Mouse (Mus musculus) ovary, adult 18-20 months (tissue): ENCODE measurements at regions not wholly inside any gene's neighbourhood (a gene's known extent, or its start where the extent isn't known, plus 50 kb on each side); places are given as distances from the start of the nearest gene placed in this dataset.

Experiments used
- DNase-seq: peaks from one replicate; pipeline ENCODE4 v3.0.0; 2022; ENCODE audit warnings: low spot score, mixed read lengths

DNA sequence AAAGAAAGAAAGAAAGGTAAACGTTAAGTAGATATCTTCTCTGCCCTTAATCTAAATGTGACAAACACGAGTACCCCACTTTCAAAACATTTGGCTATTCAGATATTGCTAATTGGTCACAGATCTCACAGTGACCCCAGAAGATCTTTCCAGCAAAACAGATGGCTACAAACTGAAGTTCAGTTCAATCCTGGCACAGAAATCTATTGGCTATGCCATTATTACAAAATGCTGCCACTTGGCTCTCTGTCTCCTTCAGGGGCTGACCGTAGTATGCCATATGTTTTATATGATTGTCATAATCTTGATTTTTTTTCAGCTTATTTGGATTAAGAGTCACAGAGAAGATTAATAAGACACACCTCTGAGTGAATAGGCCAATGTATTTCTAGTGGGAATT, 873.2 kb downstream of the Slc22a22 start:
- DNase-seq, result no peak

DNA sequence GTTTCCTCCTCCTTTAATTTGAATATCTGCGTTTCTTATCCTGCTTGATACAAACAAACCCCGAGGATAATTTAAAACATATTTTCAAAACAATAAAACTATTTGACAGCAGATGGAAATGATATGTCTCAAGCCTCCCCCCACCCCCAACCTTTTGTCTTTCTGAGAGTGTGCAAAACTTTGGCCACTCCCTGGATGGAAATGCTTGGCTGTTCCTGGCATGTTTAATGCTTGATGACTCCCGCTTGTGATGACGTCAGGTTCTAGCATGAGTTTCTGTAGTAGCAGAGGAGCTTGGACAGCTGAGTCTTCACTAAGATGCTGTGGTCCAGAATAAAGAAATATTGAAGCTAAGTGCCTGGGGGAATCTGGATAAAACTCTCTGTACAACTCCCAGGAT, 884.8 kb downstream of the Slc22a22 start:
- no peak for DNase-seq

DNA sequence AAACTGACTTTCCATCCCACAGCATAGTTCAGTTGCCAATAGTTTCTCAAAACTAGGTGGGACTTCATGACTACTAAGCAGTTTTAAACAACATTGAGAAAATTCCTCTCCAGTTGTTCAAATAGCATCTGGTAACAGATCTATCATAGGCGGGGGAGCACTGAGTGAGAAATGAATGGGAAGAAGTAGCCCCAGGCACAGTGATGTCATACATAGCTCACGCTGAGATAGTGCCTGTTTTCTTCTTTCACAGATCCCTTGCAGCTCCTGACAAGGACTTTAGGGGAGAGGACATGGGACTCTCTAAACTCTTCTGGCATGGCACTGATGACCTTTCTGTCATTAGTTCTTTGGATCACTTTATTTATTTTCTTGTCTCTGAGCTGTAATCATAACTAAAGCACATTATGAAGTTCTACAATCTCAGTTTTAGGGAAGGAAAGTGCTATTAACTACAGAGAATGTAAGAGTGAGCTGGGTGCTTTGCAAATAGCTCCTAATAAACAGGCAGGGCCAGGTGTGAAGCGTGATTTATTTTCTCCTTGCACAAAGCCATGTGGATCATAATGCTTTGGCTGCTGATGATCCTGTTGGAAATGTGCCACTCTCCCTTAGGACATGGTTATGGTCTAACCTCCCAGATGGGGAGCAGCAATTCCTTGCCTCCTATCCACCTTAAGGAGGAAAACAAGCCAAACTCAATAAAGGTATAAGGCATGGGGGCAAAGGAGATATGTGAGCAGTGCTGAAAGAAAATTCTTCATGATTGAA, 896.5 kb downstream of the Slc22a22 start:
- no peak for DNase-seq

DNA sequence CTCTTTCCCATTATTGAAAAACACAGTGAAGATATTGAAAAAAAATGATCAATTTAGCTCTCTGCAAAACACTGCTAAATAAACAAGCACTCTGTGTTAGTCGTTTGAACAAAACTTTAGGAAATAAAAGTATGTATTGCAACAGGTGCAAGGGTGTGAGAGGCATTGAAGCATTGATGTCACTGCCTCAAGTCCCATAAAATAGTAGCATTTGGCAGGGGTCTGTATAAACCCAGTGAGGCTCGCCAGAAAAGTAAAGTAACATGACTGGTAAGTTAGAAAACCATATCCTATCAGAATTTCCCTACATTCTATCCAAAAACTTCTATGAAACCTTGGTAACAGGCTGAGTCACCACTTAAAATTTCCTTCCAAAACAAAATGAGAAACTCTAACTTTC, 914.2 kb downstream of the Slc22a22 start:
- DNase-seq, result no peak

DNA sequence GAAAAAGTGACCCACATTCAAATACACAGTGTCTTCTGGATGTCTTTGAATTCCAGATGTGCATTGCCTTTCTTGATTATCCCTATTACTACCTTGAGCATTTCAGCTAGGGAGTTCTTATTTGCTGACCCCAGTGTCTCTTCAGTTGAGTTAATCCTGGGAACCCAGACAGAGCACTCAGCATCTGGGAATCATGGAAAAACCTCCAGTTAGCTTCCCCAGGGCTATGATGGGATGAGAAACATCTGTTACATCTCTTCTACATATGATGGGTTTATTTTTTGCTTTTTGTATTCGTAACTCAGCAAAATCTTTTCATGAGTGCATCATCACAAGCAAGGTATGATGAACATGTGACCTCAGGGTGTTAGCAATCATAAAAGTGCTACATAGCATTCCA, 914.6 kb downstream of the Slc22a22 start:
- DNase-seq, result no peak

DNA sequence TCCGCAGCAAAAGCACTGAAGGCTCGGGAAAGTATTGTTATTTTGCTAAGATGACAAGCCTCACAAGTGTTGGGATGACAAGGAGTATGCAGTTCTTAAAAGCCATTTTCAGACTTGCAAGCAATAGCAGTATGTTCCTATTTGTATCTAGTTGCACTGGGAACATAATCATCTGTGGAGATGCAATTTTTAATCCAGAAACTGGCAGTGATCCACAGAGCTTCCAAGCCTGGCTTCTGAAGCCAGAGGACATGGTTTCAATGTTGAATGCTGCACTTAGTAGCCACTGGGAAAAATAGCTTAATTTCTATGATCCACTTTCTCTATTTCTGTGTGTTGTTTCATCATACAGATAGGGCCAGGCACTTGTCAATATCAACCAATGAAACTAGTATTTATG, 915.3 kb downstream of the Slc22a22 start:
- DNase-seq, result no peak

DNA sequence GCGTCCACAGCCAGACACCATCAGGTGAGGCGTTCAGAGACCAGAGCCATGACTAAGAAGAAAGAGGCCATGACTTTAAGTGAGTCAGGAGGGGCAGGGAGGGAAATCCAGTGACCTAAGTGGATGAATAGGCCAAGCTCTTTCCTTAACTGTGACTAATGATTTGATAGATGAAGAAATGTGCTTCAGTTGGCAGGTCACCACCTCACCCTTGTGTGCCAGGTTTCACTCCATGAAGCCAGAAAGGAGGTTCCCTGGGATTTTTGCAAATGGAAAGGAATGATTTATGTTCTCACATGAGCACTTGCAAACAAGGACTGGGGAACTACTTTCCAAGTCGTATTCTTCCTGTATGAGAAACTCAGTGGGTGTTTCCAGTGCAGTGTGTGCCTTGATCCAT, 923.0 kb downstream of the Slc22a22 start:
- DNase-seq, result peak; percentile 4

DNA sequence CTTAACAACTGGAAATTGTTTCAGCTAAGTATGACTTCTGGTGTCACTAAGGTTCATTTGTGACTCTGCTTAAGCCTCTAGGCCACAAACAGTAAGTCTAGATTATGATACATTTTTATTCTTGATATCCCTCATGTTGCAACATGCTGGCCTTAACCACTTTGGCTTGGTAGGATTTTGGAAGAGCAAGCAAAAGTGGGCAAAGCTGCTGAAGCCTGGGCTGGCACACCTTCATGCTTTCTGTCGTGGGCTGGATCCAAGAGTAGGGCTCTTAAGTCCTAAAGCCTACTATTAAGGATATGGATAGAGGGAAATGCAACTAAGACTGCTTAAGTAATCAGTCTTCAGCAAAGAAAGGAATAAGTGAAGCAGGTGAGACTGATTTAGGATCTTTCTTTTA, 923.6 kb downstream of the Slc22a22 start:
- no peak for DNase-seq

DNA sequence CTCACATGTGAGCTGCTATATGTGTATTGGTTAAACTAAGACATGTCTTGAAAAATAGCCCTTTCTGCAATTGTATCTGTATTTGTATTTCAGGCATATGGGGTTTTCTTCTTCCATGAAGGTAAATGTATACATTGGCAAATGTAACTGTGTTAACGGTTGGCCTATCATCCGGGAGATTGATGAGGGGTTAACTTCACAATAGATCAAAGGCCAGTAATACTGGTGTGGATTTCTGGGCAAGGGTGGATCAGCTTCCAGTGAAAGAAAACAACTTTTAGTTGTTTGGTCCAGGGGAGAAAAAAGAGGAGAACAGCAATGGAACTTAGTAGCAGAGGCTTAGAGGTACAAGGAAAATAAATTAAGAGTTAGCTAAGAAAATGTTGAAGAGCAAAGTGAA, 945.9 kb downstream of the Slc22a22 start:
- no peak for DNase-seq

DNA sequence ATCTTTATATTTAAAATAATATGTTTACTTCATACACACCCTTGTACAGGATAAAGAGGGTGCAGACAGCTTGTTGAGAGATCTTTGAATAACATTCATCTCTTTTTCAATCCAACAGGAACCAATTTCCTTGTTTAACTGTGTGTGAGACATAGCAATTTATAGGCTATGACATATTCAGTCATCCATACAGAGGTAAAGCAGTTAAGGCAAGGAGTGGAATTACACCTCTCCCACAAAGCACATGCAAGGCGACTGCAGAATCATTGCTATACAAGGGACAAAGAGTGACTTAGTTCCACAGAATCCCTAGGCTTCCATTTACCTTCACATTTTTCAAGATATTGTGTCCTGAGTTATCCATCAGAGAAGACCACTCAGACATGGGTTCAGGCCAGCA, 959.0 kb downstream of the Slc22a22 start:
- DNase-seq, result no peak

DNA sequence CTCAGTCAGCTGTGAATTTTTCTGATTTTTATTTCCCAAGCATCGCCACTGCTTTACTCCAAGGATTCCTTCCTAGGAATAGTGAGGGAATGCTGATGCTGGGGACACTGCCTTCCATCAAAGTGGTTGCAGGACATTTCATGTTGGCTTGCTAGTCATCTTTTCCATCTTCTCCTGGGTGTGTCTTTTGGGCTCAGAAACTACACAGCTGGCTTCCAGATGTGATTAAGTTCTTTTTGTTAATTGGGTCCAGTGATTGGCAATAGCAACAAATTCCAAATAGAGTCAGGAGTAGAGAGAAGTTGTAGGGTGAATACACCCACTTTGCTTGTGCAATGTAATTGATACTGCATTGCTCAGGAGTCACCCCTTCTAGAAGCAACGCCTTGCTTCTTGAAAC, 961.3 kb downstream of the Slc22a22 start:
- no peak for DNase-seq

DNA sequence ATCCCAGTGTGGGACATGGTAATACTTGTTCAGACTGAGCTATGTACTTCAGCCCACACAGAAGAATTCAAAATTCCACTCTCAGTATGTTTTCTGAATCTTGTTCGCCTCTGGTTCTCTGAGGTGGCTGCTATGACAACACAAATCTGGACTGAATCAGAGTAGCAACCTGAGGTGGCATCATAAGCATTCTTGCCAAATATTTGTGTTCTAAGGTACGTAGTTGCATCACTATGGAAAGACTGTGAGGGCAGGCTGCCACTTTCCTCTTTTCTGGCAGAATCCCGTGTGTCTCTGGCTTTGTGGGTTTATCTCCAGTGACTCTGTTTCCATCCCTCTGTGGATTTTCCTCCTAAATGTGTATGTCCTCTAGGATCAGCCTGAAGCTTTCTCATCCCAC, 978.7 kb downstream of the Slc22a22 start:
- no peak for DNase-seq

DNA sequence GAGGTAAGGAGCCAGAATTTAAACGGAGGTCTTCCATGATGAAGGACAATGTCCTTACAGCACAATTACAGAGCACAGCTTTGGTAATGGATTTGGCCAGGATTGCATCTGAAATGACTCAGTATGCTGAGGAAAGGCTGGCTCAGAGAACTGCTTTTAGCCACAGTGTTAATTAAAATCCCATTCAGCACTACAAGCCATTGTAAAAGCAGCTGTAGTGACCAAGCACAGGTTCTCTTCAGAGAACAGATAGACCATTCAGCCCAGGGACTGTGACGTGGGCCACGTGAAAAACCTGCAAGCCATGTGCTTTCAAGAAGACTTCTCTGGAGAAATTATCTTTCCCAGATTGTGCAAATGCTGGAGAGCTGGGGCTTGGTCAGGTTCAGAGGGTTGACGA, 979.7 kb downstream of the Slc22a22 start:
- no peak for DNase-seq

DNA sequence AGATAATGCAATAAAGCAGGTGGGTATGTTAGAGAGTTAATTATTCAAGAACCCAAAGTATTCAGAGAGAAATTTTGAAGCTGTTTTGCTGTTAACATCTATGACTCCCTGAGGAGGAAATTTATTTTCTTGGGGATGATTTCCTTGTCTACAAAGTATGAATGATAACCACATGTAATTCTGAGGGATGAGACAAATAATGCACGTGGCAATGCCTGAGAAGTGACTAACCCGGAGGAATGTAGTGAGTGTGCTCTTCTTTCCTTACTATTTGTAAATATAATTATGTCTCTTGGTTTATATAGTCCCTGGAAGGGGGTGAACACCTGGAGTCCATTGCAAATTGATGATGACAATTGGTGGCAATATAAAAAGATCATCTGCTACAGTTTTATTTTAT, 981.1 kb downstream of the Slc22a22 start:
- no peak for DNase-seq

DNA sequence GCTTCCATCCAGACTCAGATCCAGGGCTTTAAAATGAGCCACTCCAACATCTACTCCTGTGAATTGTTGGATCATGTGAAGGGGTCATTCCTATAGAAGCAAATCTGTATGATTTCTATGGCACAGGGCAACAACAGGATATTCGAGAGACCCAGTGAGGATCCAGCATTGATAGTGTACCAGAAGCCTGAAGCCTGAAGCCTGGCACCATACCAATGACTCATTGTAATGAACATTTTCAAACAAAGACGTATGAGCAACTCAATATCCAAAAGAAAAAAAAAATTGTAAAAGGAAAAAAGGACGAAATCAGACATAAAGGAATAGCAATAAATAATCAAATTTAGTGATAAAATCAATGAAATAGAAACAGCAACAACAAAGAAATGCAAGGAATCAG, 991.5 kb downstream of the Slc22a22 start:
- no peak for DNase-seq

DNA sequence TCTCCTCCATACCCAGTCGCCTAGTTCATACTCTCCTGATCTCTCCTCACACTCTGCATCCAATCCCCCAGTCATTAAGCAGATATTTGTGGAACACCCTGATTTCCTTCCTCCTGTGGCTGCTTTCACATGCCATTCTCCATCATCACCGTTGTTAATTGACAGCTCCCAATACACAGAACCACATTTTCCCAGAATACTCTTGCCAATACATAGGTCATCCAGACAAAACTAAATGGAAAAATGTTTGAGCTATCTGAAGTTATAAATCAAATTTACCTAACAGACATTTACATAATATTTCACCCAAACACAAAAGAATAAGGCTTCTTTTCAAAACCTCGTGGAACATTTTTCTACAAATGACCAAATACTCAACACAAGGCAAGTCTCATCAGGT, 992.7 kb downstream of the Slc22a22 start:
- no peak for DNase-seq

DNA sequence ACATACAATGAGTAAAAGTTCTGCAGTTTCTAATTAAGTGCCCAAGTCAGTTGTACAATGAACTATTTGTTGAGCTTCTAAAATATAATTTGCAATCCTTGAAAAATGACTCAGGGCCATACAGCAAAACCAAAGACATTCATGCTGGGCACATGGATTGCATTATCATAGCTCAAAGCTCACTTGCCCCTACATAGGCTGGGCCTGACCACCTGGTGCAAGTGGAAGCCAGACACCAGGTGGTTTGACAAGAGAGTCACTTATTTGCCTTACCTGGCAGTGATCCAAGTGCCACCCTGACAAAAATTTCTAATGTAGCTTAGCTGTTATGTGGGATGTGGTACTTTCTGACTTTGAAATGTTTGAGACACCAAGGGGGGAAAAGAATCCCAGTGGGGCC, 997.7 kb downstream of the Slc22a22 start:
- DNase-seq, result no peak

DNA sequence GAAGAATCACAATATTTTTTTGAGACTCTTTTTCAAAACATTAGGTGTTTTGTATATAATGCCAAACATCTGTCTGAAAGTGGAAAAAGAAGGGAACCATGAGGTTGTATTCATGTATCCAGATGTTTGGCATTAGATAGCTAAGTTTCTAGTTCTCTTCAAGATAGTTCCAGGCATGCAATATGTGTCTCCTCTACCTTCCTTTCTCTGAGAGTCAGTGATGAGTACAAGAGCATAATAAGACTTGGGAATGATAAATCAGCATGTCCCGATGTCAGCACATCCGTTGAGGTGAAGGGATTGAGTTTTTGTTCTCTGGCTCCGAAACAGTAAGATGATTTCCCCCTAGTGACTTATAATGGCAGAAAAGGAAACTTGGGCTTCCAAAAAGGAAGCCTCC, 998.4 kb downstream of the Slc22a22 start:
- no peak for DNase-seq

DNA sequence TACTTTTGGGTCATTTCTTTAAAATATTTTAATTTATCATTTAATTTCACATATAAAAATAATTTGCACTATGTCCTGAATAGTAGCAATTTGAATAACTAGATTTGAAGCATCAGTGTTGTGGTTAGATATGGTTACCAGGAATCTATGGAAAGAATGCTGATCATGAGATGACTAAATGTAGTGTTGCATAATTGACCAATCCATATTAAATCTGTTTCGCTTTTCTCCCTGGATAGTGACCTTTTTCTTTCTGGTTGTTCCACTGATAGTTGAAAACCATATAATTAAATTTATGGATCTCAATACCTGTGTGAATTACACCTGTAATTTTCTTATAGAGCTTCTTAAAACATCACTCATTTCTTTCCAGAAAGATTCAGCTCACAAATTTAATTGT, 1003.7 kb downstream of the Slc22a22 start:
- no peak for DNase-seq

DNA sequence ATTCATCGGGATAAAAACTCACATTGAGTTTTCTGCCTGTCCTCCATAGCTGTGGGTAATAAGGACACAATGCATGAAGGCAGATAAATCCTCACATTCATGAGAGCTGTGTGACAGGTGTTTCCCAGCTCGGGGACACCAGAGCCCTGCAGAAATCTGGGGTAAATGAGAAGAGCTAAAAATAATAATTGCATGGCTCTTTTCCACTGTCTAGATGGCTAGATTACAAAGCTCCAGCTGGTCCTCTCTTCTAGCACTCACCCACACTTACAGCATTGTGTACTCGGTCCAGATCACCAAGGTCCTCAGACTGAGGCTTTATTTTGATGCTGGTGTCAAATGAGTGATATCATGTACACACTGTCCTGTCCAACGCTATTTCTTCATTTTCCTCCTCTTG, 1025.5 kb downstream of the Slc22a22 start:
- no peak for DNase-seq

DNA sequence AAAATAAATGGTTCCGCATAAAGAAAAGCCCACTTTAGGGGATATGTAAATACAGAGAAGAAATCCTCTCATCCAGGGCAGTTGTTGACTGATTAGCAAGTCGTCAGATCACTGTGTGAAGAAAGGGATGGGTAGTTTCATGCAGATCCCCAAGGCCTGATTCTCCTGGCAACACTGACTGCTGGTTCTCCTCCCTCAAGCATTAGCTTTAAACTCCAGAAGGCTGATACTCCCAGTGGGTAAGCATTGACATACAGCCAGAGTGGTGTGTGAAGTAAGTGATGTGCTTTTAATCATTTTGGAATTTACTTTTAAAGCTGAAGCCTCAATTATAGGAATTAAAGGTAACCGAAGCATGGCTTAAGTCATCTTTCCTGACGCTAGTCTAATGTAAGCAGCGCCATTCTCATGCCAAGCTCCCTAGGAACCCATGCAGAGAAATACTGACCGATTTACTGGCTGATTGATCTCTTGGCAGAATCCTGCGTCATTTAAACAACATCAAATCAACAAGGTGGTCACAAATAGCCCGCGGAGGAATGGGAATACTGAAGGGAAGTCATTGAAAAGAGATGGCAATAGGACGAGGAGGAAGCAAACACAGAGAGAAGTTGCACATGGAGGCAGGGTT, 1029.3 kb downstream of the Slc22a22 start:
- DNase-seq, result no peak

DNA sequence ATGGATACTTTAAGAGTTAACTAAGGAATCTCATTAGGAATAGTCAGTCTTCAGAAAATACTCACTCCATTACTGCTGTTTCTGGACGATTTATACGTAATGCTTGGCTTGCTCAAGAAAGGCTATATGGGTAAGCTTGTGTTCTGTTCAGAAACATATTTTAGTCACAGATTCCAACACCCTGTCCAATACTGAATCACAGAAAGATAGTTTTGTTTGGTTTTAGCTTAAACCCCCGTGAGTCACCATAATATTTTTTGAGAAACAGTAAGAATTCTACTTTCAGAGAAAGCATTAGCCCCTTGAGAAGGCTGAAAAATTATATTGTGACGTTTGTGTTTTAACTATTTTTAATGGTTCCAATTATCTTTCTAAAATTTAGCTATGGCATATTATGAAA, 1037.3 kb downstream of the Slc22a22 start:
- DNase-seq, result no peak

DNA sequence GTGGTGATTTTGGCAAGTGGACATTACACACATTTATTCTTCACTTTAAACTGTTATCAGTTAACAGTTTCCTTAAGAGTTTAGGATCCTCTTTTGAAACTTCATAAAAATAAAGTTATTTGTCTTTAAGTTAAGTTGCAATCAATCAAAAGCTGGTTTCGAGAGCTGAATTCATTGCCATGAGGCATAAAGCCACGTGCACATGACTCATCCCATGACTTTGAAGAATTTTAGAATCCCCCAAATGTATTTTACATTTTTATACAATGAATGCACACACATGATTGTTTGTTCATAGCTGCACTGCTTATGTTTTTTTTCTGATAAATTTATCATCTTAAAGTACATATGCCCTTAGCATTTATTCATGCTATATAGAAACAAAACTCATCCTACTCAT, 1039.1 kb downstream of the Slc22a22 start:
- no peak for DNase-seq

DNA sequence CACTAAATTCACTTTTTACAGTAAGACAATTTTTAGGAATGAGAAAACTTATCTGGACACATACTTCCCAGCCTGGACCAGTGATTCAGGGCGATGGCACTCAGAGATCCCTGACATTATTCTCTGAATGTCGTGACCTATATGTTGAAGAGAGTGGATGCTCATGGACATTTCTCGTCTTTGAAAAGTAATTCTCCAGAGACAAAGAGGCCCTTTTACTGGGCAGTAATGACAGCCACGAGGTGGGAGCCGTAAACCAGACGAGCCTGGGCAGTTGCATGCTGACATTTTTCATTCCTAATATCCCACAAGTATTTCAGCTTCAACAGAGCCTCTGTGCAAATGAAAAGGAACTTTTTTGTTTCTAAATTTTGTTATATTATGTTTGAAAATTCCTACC, 1041.3 kb downstream of the Slc22a22 start:
- no peak for DNase-seq
